Comparison of ENCODE assay signal across 7 mouse cellular contexts in the genomic region with DNA sequence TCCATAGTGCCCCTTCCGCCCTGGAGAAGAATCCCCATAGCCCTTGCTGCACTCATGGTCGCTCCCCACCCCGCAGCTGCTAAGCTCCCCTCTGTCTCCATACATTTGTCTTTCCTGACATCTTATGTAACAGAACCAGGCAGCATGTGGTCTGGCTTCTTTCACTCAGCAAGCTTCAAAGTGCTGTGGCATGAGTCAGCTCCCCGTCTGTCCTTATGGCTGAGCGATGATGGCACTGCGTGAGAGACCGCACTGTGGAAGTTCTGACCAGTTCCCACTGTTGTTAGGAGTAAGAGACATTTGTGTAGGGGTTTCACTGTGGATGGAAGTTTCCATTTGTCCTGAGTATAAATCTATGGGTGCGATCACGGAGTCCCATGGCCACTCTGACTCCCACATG.
A peak's percentile ranks its signal among the peaks of the same experiment; 100 is the strongest.
DNase-seq lines count a peak whose midpoint lies in the region; ATAC-seq and TF ChIP-seq lines count a peak whose summit lies in the region.

No protein-coding gene starts in this region.

- WGBS in lung, adult 2 months: 49% methylated on average over 9 of the region's 9 CpGs
- 69% methylated on average over 9 of the region's 9 CpGs for WGBS in hindbrain, embryonic 13.5 days

- no peaks in the 10 kb centered on the region for H3K36me3 ChIP-seq in hindbrain, embryonic 13.5 days

- H3K4me2 ChIP-seq in hindbrain, embryonic 13.5 days: no peak overlapping the region

- no peak overlapping the region for H3K27ac ChIP-seq in hindbrain, embryonic 13.5 days

- no peak overlapping the region for H3K4me3 ChIP-seq in lung, adult 2 months (replicated peaks; ENCODE audit: extremely low read depth, low read depth, low read length)
- H3K4me3 ChIP-seq in hindbrain, embryonic 13.5 days: no peak overlapping the region

- ATAC-seq in hindbrain, embryonic 13.5 days (ENCODE audit: low FRiP score): no peak

- H3K4me1 ChIP-seq in lung, adult 2 months (ENCODE audit: control insufficient read depth, insufficient read depth, low read length): no peaks in the 10 kb centered on the region
- 0 out of 2 replicates have a peak, but pooled peaks cover 8% of the 10 kb centered on the region for H3K4me1 ChIP-seq in hindbrain, embryonic 13.5 days (replicated peaks)

- TF ChIP-seq CTCF in lung, adult 2 months (IDR thresholded peaks at IDR 0.05; ENCODE audit: insufficient read depth, low read length): no peak

- H3K9ac ChIP-seq in hindbrain, embryonic 13.5 days: no peak overlapping the region

- H3K27me3 ChIP-seq in hindbrain, embryonic 13.5 days: no peaks in the 10 kb centered on the region

- DNase-seq in left cerebral cortex, adult 8-10 months (ENCODE audit: low spot score in 2 of 2): peak; percentile 13 to 55
- no peak for DNase-seq in left cerebral cortex, postnatal 10 days (ENCODE audit: extremely low spot score in 1 of 2, low spot score in 2 of 2)
- peak; percentile 66 for DNase-seq in adrenal gland, adult 2 months
- DNase-seq in embryo, embryonic 10 days (ENCODE audit: low spot score): peak; percentile 63
- DNase-seq in mesoderm, embryonic 11.5 days (ENCODE audit: low read depth, low spot score): peak; percentile 49
- no peak for DNase-seq in lung, adult 2 months

- TF ChIP-seq POLR2A in lung, adult 2 months (IDR thresholded peaks at IDR 0.05; ENCODE audit: borderline replicate concordance, extremely low read depth, low read depth, low read length): no peak

- H3K9me3 ChIP-seq in hindbrain, embryonic 13.5 days: no peaks in the 10 kb centered on the region

- intact Hi-C loops in left cerebral cortex, postnatal 10 days (cut with DNase I): no loop called here

Comparison
In these comparisons a context has a peak if more than half of its experiments do, and no peak if none do; other contexts are left out.
1. DNase-seq: peak in left cerebral cortex, adult 8-10 months (2 of 2), adrenal gland, adult 2 months (single experiment), embryo, embryonic 10 days (single experiment) and mesoderm, embryonic 11.5 days (single experiment); none in left cerebral cortex, postnatal 10 days (0 of 2) and lung, adult 2 months (single experiment).